Mouse (Mus musculus) adrenal gland, postnatal 36 days (tissue): Measurements from ENCODE around the gene Slco3a1. TPM values are rescaled to one million over a fixed set of nuclear protein-coding genes. Genes with fewer than 3 reads are reported as not detected.

Source experiments
- DNase-seq, 2 experiments: peaks; one replicate each; pipeline ENCODE4 v3.0.0; 2021; ENCODE audit warnings: mixed read lengths in 1 of 2
- total RNA-seq, 2 experiments: library from RNA; stranded (reverse); gene quantifications; 2 replicates each; pipeline ENCODE4 v1.2.3; 2021

The Slco3a1 gene
- total RNA-seq, 2 experiments from 2014 or later, result 26.8 to 34.7 TPM

GRCm38 (mm10) chr7:74382286-74382685, 172.3 kb downstream of the Slco3a1 start:
- no peak for DNase-seq

GRCm38 (mm10) chr7:74381881-74382281, 172.7 kb downstream of the Slco3a1 start:
- DNase-seq, result no peak

- DNase-seq, result no peak
Observed at GRCm38 (mm10) chr7:74381051-74381450, 173.5 kb downstream of the Slco3a1 start.

GRCm38 (mm10) chr7:74377909-74378308, 176.7 kb downstream of the Slco3a1 start:
- no peak for DNase-seq

- DNase-seq, result peak; percentile 59
Observed at GRCm38 (mm10) chr7:74376397-74377044, 178.1 kb downstream of the Slco3a1 start.

GRCm38 (mm10) chr7:74375174-74375957, 179.2 kb downstream of the Slco3a1 start:
- no peak for DNase-seq

- DNase-seq, result no peak
Observed at GRCm38 (mm10) chr7:74373056-74373455, 181.5 kb downstream of the Slco3a1 start.

GRCm38 (mm10) chr7:74372141-74372582, 182.4 kb downstream of the Slco3a1 start:
- no peak for DNase-seq

GRCm38 (mm10) chr7:74371656-74372055, 182.9 kb downstream of the Slco3a1 start:
- DNase-seq, result no peak

- DNase-seq, result peak in 1 of 2 experiments; percentile 36
Observed at GRCm38 (mm10) chr7:74371208-74371607, 183.4 kb downstream of the Slco3a1 start.

GRCm38 (mm10) chr7:74369657-74370056, 184.9 kb downstream of the Slco3a1 start:
- peak in 1 of 2 experiments; percentile 41 for DNase-seq

- DNase-seq, result no peak
Observed at GRCm38 (mm10) chr7:74368256-74368980, 186.2 kb downstream of the Slco3a1 start.

- DNase-seq, result peak in 1 of 2 experiments; percentile 38
Observed at GRCm38 (mm10) chr7:74367350-74367749, 187.2 kb downstream of the Slco3a1 start.

GRCm38 (mm10) chr7:74365623-74366022, 189.0 kb downstream of the Slco3a1 start:
- peak in 1 of 2 experiments; percentile 23 for DNase-seq

GRCm38 (mm10) chr7:74364956-74365355, 189.6 kb downstream of the Slco3a1 start:
- DNase-seq, result peak in 1 of 2 experiments; percentile 49

GRCm38 (mm10) chr7:74363440-74363839, 191.1 kb downstream of the Slco3a1 start:
- no peak for DNase-seq

- no peak for DNase-seq
Observed at GRCm38 (mm10) chr7:74361677-74362076, 192.9 kb downstream of the Slco3a1 start.

- DNase-seq, result no peak
Observed at GRCm38 (mm10) chr7:74357027-74357426, 197.6 kb downstream of the Slco3a1 start.

GRCm38 (mm10) chr7:74354527-74355256, 199.9 kb downstream of the Slco3a1 start:
- DNase-seq, result peak in 1 of 2 experiments; percentile 52

GRCm38 (mm10) chr7:74353707-74354468, 200.7 kb downstream of the Slco3a1 start:
- no peak for DNase-seq

GRCm38 (mm10) chr7:74353240-74353639, 201.3 kb downstream of the Slco3a1 start:
- DNase-seq, result no peak
